Mouse (Mus musculus): ENCODE measurements around the gene Mip. TPM values are rescaled to one million over a fixed set of nuclear protein-coding genes. Genes with fewer than 3 reads are reported as not detected.
A peak's percentile ranks its signal among the peaks of the same experiment; 100 is the strongest.
"Not testable (repeated sequence)": the region's sequence is repeated elsewhere in the genome, so short reads cannot be mapped to it uniquely, and the experiment has no call there.

The Mip gene
- polyA plus RNA-seq, 1 experiment from 2014 or later, result not detected

DNA sequence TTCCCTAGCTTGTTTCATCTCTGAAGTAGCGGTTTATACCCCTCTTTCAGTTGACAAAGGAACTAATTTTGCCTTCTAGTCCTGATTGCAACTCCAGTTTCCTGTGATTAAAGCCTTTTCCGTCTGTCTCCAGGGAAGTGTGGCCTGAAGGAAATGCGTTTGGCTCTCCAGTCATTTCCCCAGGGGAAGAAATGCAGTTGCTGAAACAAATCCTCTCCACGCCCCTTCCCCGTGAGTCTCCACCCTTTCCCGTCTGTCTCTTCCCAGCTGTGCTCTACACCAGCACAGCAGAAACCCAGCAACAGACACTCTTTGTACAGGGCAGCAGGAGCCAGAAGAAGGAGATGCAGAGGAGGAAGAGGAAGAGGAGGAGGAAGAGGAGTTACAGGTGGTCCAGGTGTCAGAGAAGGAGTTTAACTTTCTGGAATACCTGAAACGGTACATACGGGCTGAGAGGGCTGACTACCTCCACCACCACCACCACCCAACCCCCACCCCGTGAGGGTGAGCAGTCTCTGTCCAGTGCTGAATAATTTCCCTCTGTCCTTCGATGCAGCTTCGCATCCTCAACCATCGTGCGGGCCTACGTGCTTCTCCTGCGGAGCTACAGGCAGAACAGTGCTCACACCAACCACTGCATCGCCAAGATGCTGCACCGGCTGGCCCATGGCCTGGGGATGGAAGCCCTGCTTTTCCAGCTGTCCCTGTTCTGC lies 21.5 kb downstream of the Mip start:
- ATAC-seq (replicated peaks; ENCODE audit: extremely low read depth, insufficient read depth, low FRiP score), result peak; percentile 71
- H3K4me3 ChIP-seq (ENCODE audit: low read length), result peak overlapping the region; percentile 9; the same call in 1 of the 2 replicates
- no peaks in the 10 kb centered on the region for H3K27me3 ChIP-seq (ENCODE audit: control insufficient read depth, insufficient read depth, low read length)
- H3K9me3 ChIP-seq (replicated peaks; ENCODE audit: control insufficient read depth, low read length), result no peaks in the 10 kb centered on the region
- peak overlapping the region; percentile 78 for H3K27ac ChIP-seq (ENCODE audit: low read length)
- H3K36me3 ChIP-seq (ENCODE audit: control insufficient read depth, insufficient read depth), result peaks cover 37% of the 10 kb centered on the region
- H3K9ac ChIP-seq (ENCODE audit: low read length), result no peak overlapping the region
- 71% methylated on average over 17 of the region's 17 CpGs for WGBS
- peak overlapping the region; percentile 23 for H3K4me2 ChIP-seq (ENCODE audit: low read depth, low read length)
- peaks cover 5% of the 10 kb centered on the region; the same call in 1 of the 2 replicates for H3K4me1 ChIP-seq (ENCODE audit: control insufficient read depth, insufficient read depth, low read length)

DNA sequence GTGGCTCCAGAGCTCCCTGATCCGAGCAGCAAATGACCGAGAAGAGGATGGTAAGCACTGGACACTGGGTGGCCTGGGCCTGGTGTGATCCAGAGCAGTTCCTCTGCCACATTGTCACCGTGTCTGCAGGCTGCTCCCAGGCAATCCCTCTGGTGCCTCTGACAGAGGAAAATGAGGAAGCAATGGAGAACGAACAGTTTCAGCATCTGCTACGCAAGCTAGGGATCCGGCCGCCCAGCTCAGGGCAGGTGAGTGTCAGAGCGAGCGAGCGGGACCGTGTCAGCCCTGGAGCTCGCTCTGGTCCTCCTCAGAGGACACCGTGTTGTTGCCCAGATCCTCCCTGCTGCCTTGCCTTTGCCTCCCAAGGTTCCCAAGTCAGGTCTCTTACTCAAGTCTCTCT lies 24.9 kb downstream of the Mip start:
- peaks cover 36% of the 10 kb centered on the region for H3K36me3 ChIP-seq (ENCODE audit: control insufficient read depth, insufficient read depth)
- no peak overlapping the region for H3K9ac ChIP-seq (ENCODE audit: low read length)
- H3K4me1 ChIP-seq (ENCODE audit: control insufficient read depth, insufficient read depth, low read length), result no peaks in the 10 kb centered on the region
- H3K4me3 ChIP-seq (ENCODE audit: low read length), result no peak overlapping the region
- no peak overlapping the region for H3K4me2 ChIP-seq (ENCODE audit: low read depth, low read length)
- H3K27ac ChIP-seq (ENCODE audit: low read length), result no peak overlapping the region
- WGBS, result 91% methylated on average over 13 of the region's 13 CpGs
- H3K9me3 ChIP-seq (replicated peaks; ENCODE audit: control insufficient read depth, low read length), result no peaks in the 10 kb centered on the region
- no peak for ATAC-seq (replicated peaks; ENCODE audit: extremely low read depth, insufficient read depth, low FRiP score)
- H3K27me3 ChIP-seq (ENCODE audit: control insufficient read depth, insufficient read depth, low read length), result no peaks in the 10 kb centered on the region

DNA sequence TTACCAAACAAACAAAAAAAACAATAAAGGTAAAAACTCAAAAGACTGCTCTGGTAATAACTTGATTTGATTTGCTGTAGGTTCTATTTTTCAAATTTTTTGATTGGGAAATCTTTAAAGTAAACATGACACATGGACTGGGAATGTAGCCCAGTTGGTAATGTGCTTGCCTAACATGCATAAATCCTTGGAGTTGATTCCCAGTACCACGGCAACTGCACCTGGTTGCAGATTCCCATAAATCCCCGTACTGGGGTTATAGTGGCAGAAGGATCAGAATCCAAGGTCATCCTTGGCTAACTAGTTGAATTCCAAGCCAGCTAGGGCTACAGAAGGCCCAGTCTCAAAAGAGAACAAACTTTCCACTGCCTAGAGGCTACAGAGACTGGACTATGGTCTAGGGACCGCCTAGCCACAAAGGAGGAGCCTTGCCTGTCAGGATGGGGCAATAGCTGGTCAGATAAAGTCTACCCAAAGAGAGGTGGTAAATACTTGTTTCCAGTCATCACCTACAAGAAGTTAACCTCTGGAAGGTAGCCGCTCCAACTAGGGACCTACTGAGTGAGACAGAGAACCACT lies 28.1 kb downstream of the Mip start, which contains the start of gene Apon:
Gene Apon (plus strand): TSS at position 420 of the 579 bp plus-strand sequence.
- WGBS, result 83% methylated on average over 4 of the region's 4 CpGs
- no peak for ATAC-seq (replicated peaks; ENCODE audit: extremely low read depth, insufficient read depth, low FRiP score)
- no peak within 1 kb of the TSS for H3K27ac ChIP-seq (ENCODE audit: low read length)

DNA sequence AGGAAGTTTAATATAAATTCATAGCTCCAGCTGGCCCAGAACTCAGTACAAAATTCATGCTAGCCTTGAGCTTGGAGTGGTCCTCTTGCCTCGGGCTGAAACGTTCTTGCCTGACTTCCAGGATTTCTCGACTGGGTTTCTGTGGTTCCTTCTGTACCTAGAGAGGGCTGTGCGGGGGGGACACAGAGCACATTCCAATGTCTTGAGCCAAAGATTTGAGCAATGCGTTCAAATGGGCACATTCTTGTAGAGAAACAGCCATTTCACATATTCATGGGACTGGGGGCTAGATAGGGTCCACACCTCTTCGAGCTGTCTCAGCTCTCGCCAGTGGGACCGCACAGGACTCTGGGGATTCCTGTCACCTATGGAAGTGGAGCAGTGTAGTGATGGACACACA lies 30.3 kb downstream of the Mip start:
- WGBS, result 78% methylated on average over 8 of the region's 8 CpGs
- no peaks in the 10 kb centered on the region for H3K4me1 ChIP-seq (ENCODE audit: control insufficient read depth, insufficient read depth, low read length)
- no peak overlapping the region for H3K4me2 ChIP-seq (ENCODE audit: low read depth, low read length)
- H3K9ac ChIP-seq (ENCODE audit: low read length), result no peak overlapping the region
- H3K36me3 ChIP-seq (ENCODE audit: control insufficient read depth, insufficient read depth), result peaks cover 17% of the 10 kb centered on the region; the same call in 1 of the 2 replicates
- H3K4me3 ChIP-seq (ENCODE audit: low read length), result no peak overlapping the region
- H3K27me3 ChIP-seq (ENCODE audit: control insufficient read depth, insufficient read depth, low read length), result no peaks in the 10 kb centered on the region
- H3K9me3 ChIP-seq (replicated peaks; ENCODE audit: control insufficient read depth, low read length), result no peaks in the 10 kb centered on the region
- no peak for ATAC-seq (replicated peaks; ENCODE audit: extremely low read depth, insufficient read depth, low FRiP score)
- no peak overlapping the region for H3K27ac ChIP-seq (ENCODE audit: low read length)

More for the DNA sequence above, 28.1 kb downstream of the Mip start, which contains the start of gene Apon:
- Histone ChIP-seq H3K36me3 (ENCODE audit: control insufficient read depth, insufficient read depth) (peaks cover 32% of the 10 kb centered on the region), H3K4me3 (ENCODE audit: low read length) (no peak within 1 kb of the TSS), H3K9ac (ENCODE audit: low read length) (no peak within 1 kb of the TSS), H3K27me3 (ENCODE audit: control insufficient read depth, insufficient read depth, low read length) (no peaks in the 10 kb centered on the region), H3K4me2 (ENCODE audit: low read depth, low read length) (no peak within 1 kb of the TSS), H3K4me1 (ENCODE audit: control insufficient read depth, insufficient read depth, low read length) (no peaks in the 10 kb centered on the region), H3K9me3 (replicated peaks; ENCODE audit: control insufficient read depth, low read length) (no peaks in the 10 kb centered on the region)

DNA sequence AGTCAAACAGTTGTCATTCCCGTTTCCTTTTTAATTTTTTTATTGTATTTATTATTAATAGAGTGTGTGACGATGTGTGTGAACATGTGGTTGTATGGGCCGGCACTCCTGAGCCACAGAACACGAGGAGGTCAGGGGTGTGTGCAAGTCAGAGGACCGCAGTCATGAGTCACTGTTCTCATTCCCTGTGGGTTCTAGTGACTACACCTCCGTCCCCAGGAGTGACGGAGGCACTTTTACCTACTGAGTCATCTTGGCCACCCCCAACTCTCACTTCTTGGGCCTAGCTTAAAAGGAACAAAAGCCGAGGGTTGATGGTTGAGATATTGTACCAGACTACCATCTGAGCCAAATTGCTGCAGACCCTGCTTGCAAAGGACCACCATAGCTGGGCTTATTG lies 30.7 kb downstream of the Mip start:
- no peaks in the 10 kb centered on the region for H3K9me3 ChIP-seq (replicated peaks; ENCODE audit: control insufficient read depth, low read length)
- no peak overlapping the region for H3K4me3 ChIP-seq (ENCODE audit: low read length)
- no peaks in the 10 kb centered on the region for H3K4me1 ChIP-seq (ENCODE audit: control insufficient read depth, insufficient read depth, low read length)
- peaks cover 15% of the 10 kb centered on the region; the same call in 1 of the 2 replicates for H3K36me3 ChIP-seq (ENCODE audit: control insufficient read depth, insufficient read depth)
- no peaks in the 10 kb centered on the region for H3K27me3 ChIP-seq (ENCODE audit: control insufficient read depth, insufficient read depth, low read length)
- no peak overlapping the region for H3K27ac ChIP-seq (ENCODE audit: low read length)
- no peak for ATAC-seq (replicated peaks; ENCODE audit: extremely low read depth, insufficient read depth, low FRiP score)
- 78% methylated on average over 8 of the region's 8 CpGs for WGBS
- no peak overlapping the region for H3K9ac ChIP-seq (ENCODE audit: low read length)
- H3K4me2 ChIP-seq (ENCODE audit: low read depth, low read length), result no peak overlapping the region

DNA sequence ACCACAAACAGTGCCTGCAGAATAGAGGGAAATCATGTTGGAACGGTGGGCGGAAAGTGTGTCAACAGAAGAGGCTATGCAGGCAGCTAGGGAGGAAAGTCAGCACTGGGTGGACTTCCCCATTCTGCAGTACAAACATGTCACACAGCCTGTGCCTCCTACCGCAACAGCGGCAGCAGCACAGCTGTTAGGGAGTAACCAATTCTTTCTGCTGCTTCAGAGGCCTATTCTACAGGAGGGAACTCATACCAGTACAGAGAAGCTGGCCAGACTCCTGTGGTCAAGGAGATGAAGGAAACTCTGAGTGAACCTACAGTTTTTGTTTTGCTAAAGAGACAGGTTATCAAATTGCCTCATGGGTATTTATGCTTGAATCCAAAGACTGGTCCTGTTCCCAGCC lies 33.3 kb downstream of the Mip start:
- no peak overlapping the region for H3K9ac ChIP-seq (ENCODE audit: low read length)
- H3K9me3 ChIP-seq (replicated peaks; ENCODE audit: control insufficient read depth, low read length), result no peaks in the 10 kb centered on the region
- H3K36me3 ChIP-seq (ENCODE audit: control insufficient read depth, insufficient read depth), result no peaks in the 10 kb centered on the region
- no peak for ATAC-seq (replicated peaks; ENCODE audit: extremely low read depth, insufficient read depth, low FRiP score)
- H3K27ac ChIP-seq (ENCODE audit: low read length), result no peak overlapping the region
- no peak overlapping the region for H3K4me2 ChIP-seq (ENCODE audit: low read depth, low read length)
- no peak overlapping the region for H3K4me3 ChIP-seq (ENCODE audit: low read length)
- WGBS, result 66% methylated on average over 4 of the region's 4 CpGs
- H3K4me1 ChIP-seq (ENCODE audit: control insufficient read depth, insufficient read depth, low read length), result no peaks in the 10 kb centered on the region
- H3K27me3 ChIP-seq (ENCODE audit: control insufficient read depth, insufficient read depth, low read length), result no peaks in the 10 kb centered on the region

DNA sequence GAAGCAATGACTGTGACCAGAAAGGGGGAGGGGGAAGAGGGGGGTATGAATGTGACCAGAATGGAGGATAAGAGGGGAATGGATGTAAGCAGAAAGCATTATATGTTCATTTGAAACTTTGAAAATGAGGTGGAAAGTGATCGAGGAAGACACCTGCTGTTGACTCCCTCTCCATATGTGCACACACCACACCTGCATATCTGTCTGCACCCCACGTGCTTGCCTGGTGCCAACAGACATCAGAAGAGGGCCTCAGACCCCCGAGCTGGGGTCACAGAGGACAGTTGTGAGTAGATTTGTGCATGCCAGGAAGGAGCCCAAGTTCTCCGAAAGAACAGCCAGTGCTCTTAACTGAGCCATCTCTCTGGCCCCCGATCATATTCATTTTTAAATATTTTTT lies 34.3 kb downstream of the Mip start:
- ATAC-seq (replicated peaks; ENCODE audit: extremely low read depth, insufficient read depth, low FRiP score), result no peak
- Histone ChIP-seq H3K36me3 (ENCODE audit: control insufficient read depth, insufficient read depth) (no peaks in the 10 kb centered on the region), H3K4me3 (ENCODE audit: low read length) (no peak overlapping the region), H3K9ac (ENCODE audit: low read length) (no peak overlapping the region), H3K4me2 (ENCODE audit: low read depth, low read length) (no peak overlapping the region), H3K4me1 (ENCODE audit: control insufficient read depth, insufficient read depth, low read length) (no peaks in the 10 kb centered on the region), H3K27ac (ENCODE audit: low read length) (no peak overlapping the region), H3K27me3 (ENCODE audit: control insufficient read depth, insufficient read depth, low read length) (no peaks in the 10 kb centered on the region), H3K9me3 (replicated peaks; ENCODE audit: control insufficient read depth, low read length) (no peaks in the 10 kb centered on the region)
- WGBS, result 78% methylated on average over 5 of the region's 5 CpGs

DNA sequence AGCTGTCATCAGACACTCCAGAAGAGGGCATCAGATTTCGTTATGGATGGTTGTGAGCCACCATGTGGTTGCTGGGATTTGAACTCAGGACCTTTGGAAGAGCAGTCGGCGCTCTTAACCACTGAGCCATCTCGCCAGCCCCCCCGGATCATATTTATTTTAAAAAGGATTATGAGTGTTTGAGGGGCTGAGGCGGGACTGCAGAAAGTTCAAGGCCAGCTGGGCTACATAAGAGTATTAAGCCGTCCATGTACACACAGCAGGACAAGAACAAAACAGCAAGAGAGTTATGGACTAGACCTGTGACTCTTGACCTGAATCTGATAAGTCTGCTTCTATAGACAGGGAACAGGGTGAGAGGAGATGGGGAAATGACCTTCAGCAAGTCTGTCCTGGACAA lies 34.7 kb downstream of the Mip start:
- not testable (repeated sequence) for H3K27ac ChIP-seq (ENCODE audit: low read length); ATAC-seq (replicated peaks; ENCODE audit: extremely low read depth, insufficient read depth, low FRiP score); H3K9ac ChIP-seq (ENCODE audit: low read length); H3K36me3 ChIP-seq (ENCODE audit: control insufficient read depth, insufficient read depth); H3K4me1 ChIP-seq (ENCODE audit: control insufficient read depth, insufficient read depth, low read length); H3K4me3 ChIP-seq (ENCODE audit: low read length); H3K27me3 ChIP-seq (ENCODE audit: control insufficient read depth, insufficient read depth, low read length); H3K4me2 ChIP-seq (ENCODE audit: low read depth, low read length); H3K9me3 ChIP-seq (replicated peaks; ENCODE audit: control insufficient read depth, low read length)
- 85% methylated on average over 7 of the region's 7 CpGs for WGBS

DNA sequence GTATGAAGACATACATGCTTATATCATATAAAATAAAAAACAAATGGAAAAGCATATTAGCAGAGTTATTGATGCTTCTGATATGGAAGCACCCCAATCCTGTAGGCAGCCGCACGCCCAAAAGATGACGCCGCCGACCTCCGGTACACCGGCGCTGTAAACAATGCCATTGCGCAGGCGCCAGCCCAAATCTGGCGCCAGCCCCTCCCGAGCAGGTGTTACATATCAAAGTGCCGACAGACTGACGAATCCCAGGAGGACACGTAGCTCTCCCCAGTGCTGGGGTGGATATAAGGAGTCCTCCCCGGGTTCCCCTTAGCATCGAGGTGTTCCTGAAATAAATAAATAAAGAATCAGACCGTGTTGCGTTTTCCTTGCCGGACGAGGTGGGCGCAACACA lies 36.7 kb downstream of the Mip start:
- 56% methylated on average over 22 of the region's 22 CpGs for WGBS
- H3K4me2 ChIP-seq (ENCODE audit: low read depth, low read length), result peak overlapping the region; percentile 36; the same call in 1 of the 2 replicates
- no peak; the same call in 1 of the 2 replicates for ATAC-seq (replicated peaks; ENCODE audit: extremely low read depth, insufficient read depth, low FRiP score)
- H3K27me3 ChIP-seq (ENCODE audit: control insufficient read depth, insufficient read depth, low read length), result no peaks in the 10 kb centered on the region
- H3K9me3 ChIP-seq (replicated peaks; ENCODE audit: control insufficient read depth, low read length), result no peaks in the 10 kb centered on the region
- no peak overlapping the region for H3K9ac ChIP-seq (ENCODE audit: low read length)
- H3K4me1 ChIP-seq (ENCODE audit: control insufficient read depth, insufficient read depth, low read length), result no peaks in the 10 kb centered on the region
- H3K27ac ChIP-seq (ENCODE audit: low read length), result no peak overlapping the region
- H3K4me3 ChIP-seq (ENCODE audit: low read length), result peak overlapping the region; percentile 20; the same call in 1 of the 2 replicates
- H3K36me3 ChIP-seq (ENCODE audit: control insufficient read depth, insufficient read depth), result no peaks in the 10 kb centered on the region
